Mouse (Mus musculus): Measurements from ENCODE around the gene Dtx3l. TPM values are rescaled to one million over a fixed set of nuclear protein-coding genes. Genes with fewer than 3 reads are reported as not detected.

The Dtx3l gene
- polyA plus RNA-seq (2015; fragmentation: Nextera tagmentation; extraction: Ambion mirVana), result 4.4 and 4.8 TPM in 2 replicates

GRCm38 (mm10) chr16:35938211-35939151, at the start of gene Dtx3l, which contains the start of gene Parp9:
Gene Dtx3l, minus strand, starts transcription at chr16:35939151.
Gene Parp9, plus strand, starts transcription at chr16:35938470.
- Histone ChIP-seq H3K36me3 (ENCODE audit: insufficient read depth, low read length) (0 out of 2 replicates have a peak, but pooled peaks cover 2% of the 10 kb centered on the region), H3K27ac (peak within 1 kb of the TSS; percentile 75), H3K9me3 (replicated peaks; ENCODE audit: low read length) (no peaks in the 10 kb centered on the region), H3K4me1 (replicated peaks; ENCODE audit: insufficient read depth, low read length) (no peaks in the 10 kb centered on the region), H3K4me3 (replicated peaks; ENCODE audit: low read depth, low read length) (peak within 1 kb of the TSS; percentile 84), H3K27me3 (ENCODE audit: insufficient read depth, low read length) (no peaks in the 10 kb centered on the region), H3K4me2 (ENCODE audit: low read length) (peak within 1 kb of the TSS; percentile 90), H3K9ac (ENCODE audit: low read depth, low read length) (peak within 1 kb of the TSS; percentile 75)
- ATAC-seq (replicated peaks; ENCODE audit: low FRiP score, low read depth) (peak; percentile 67), DNase-seq (ENCODE audit: low spot score) (peak; percentile 62)
- WGBS, result 1% methylated on average over 52 of the region's 52 CpGs
- no peak for TF ChIP-seq CTCF (IDR thresholded peaks at IDR 0.05; ENCODE audit: low read depth)

GRCm38 (mm10) chr16:35987930-35988329, 49.0 kb upstream of the Dtx3l start:
- no peak overlapping the region for H3K27ac ChIP-seq
- ATAC-seq (replicated peaks; ENCODE audit: low FRiP score, low read depth), result no peak
- no peaks in the 10 kb centered on the region for H3K9me3 ChIP-seq (replicated peaks; ENCODE audit: low read length)
- DNase-seq (ENCODE audit: low spot score), result no peak
- H3K36me3 ChIP-seq (ENCODE audit: insufficient read depth, low read length), result no peaks in the 10 kb centered on the region
- no peak overlapping the region for H3K4me2 ChIP-seq (ENCODE audit: low read length)
- no peak overlapping the region for H3K9ac ChIP-seq (ENCODE audit: low read depth, low read length)
- no peak overlapping the region for H3K4me3 ChIP-seq (replicated peaks; ENCODE audit: low read depth, low read length)
- no peak for TF ChIP-seq CTCF (IDR thresholded peaks at IDR 0.05; ENCODE audit: low read depth)
- WGBS, result 43% methylated on average over 1 of the region's 1 CpGs
- no peaks in the 10 kb centered on the region for H3K4me1 ChIP-seq (replicated peaks; ENCODE audit: insufficient read depth, low read length)
- no peaks in the 10 kb centered on the region for H3K27me3 ChIP-seq (ENCODE audit: insufficient read depth, low read length)

- no peaks in the 10 kb centered on the region for H3K9me3 ChIP-seq (replicated peaks; ENCODE audit: low read length)
- DNase-seq (ENCODE audit: low spot score) (no peak), ATAC-seq (replicated peaks; ENCODE audit: low FRiP score, low read depth) (no peak)
- peak overlapping the region; percentile 93; the same call in 1 of the 2 replicates for H3K4me3 ChIP-seq (replicated peaks; ENCODE audit: low read depth, low read length)
- no peak overlapping the region for H3K27ac ChIP-seq
- H3K36me3 ChIP-seq (ENCODE audit: insufficient read depth, low read length), result no peaks in the 10 kb centered on the region
- no peak overlapping the region for H3K9ac ChIP-seq (ENCODE audit: low read depth, low read length)
- WGBS, result 59% methylated on average over 3 of the region's 3 CpGs
- TF ChIP-seq CTCF (IDR thresholded peaks at IDR 0.05; ENCODE audit: low read depth), result no peak
- H3K4me2 ChIP-seq (ENCODE audit: low read length), result peak overlapping the region; percentile 81
- H3K4me1 ChIP-seq (replicated peaks; ENCODE audit: insufficient read depth, low read length), result no peaks in the 10 kb centered on the region
- H3K27me3 ChIP-seq (ENCODE audit: insufficient read depth, low read length), result no peaks in the 10 kb centered on the region
Measured at GRCm38 (mm10) chr16:35984471-35984870, 45.5 kb upstream of the Dtx3l start.

- H3K9ac ChIP-seq (ENCODE audit: low read depth, low read length), result peak overlapping the region; percentile 96
- H3K4me3 ChIP-seq (replicated peaks; ENCODE audit: low read depth, low read length), result peak overlapping the region; percentile 93
- no peaks in the 10 kb centered on the region for H3K36me3 ChIP-seq (ENCODE audit: insufficient read depth, low read length)
- peak; percentile 79 for DNase-seq (ENCODE audit: low spot score)
- no peaks in the 10 kb centered on the region for H3K27me3 ChIP-seq (ENCODE audit: insufficient read depth, low read length)
- peak overlapping the region; percentile 100 for H3K27ac ChIP-seq
- TF ChIP-seq CTCF (IDR thresholded peaks at IDR 0.05; ENCODE audit: low read depth), result no peak
- no peaks in the 10 kb centered on the region for H3K9me3 ChIP-seq (replicated peaks; ENCODE audit: low read length)
- peak; percentile 68 for ATAC-seq (replicated peaks; ENCODE audit: low FRiP score, low read depth)
- 0% methylated on average over 32 of the region's 86 CpGs for WGBS
- H3K4me1 ChIP-seq (replicated peaks; ENCODE audit: insufficient read depth, low read length), result no peaks in the 10 kb centered on the region
- H3K4me2 ChIP-seq (ENCODE audit: low read length), result peak overlapping the region; percentile 81
Measured at GRCm38 (mm10) chr16:35983517-35984101, 44.7 kb upstream of the Dtx3l start.

GRCm38 (mm10) chr16:35982902-35983516, 44.1 kb upstream of the Dtx3l start:
- WGBS, result under 1% methylated on average over 44 of the region's 54 CpGs
- peak overlapping the region; percentile 96 for H3K9ac ChIP-seq (ENCODE audit: low read depth, low read length)
- peak; percentile 95 for ATAC-seq (replicated peaks; ENCODE audit: low FRiP score, low read depth)

GRCm38 (mm10) chr16:35982506-35982901, 43.6 kb upstream of the Dtx3l start:
- Histone ChIP-seq H3K27me3 (ENCODE audit: insufficient read depth, low read length) (no peaks in the 10 kb centered on the region), H3K9me3 (replicated peaks; ENCODE audit: low read length) (no peaks in the 10 kb centered on the region), H3K4me2 (ENCODE audit: low read length) (peak overlapping the region; percentile 81), H3K36me3 (ENCODE audit: insufficient read depth, low read length) (no peaks in the 10 kb centered on the region), H3K4me3 (replicated peaks; ENCODE audit: low read depth, low read length) (peak overlapping the region; percentile 93), H3K27ac (no peak overlapping the region), H3K4me1 (replicated peaks; ENCODE audit: insufficient read depth, low read length) (no peaks in the 10 kb centered on the region), H3K9ac (ENCODE audit: low read depth, low read length) (peak overlapping the region; percentile 45; the same call in 1 of the 2 replicates)
- no peak for TF ChIP-seq CTCF (IDR thresholded peaks at IDR 0.05; ENCODE audit: low read depth)
- WGBS, result 4% methylated on average over 15 of the region's 15 CpGs
- ATAC-seq (replicated peaks; ENCODE audit: low FRiP score, low read depth) (no peak), DNase-seq (ENCODE audit: low spot score) (peak; percentile 15)

More at GRCm38 (mm10) chr16:35982902-35983516, 44.1 kb upstream of the Dtx3l start:
- H3K36me3 ChIP-seq (ENCODE audit: insufficient read depth, low read length), result no peaks in the 10 kb centered on the region
- peak; percentile 95 for DNase-seq (ENCODE audit: low spot score)
- H3K4me2 ChIP-seq (ENCODE audit: low read length), result peak overlapping the region; percentile 81
- peak overlapping the region; percentile 93 for H3K4me3 ChIP-seq (replicated peaks; ENCODE audit: low read depth, low read length)
- peak overlapping the region; percentile 100 for H3K27ac ChIP-seq
- no peak for TF ChIP-seq CTCF (IDR thresholded peaks at IDR 0.05; ENCODE audit: low read depth)
- H3K9me3 ChIP-seq (replicated peaks; ENCODE audit: low read length), result no peaks in the 10 kb centered on the region
- no peaks in the 10 kb centered on the region for H3K4me1 ChIP-seq (replicated peaks; ENCODE audit: insufficient read depth, low read length)
- H3K27me3 ChIP-seq (ENCODE audit: insufficient read depth, low read length), result no peaks in the 10 kb centered on the region
